Mouse (Mus musculus): ENCODE data around the gene Gm49425.

DNA sequence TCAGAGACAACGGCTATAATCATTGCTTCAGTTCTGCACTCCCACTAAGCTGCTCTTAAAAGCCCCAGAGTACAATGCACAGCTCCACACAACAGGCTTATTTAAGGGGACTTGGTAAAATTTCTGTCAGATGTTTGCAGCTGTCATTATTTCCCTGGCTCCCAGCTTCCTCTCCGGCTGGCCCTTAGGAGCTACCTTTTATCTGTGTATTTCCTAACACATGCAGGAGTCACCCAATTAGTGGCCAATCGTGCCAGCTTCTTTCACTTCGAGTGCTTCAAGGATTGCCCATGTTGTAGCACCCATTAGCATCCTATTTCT is 21.5 kb upstream of the Gm49425 start:
- no peak for TF ChIP-seq EP300 (IDR thresholded peaks at IDR 0.05; ENCODE audit: low read depth)
- TF ChIP-seq CTCF (IDR thresholded peaks at IDR 0.05; ENCODE audit: low read depth): no peak
